Mouse (Mus musculus): ENCODE measurements around the gene Fbxo11.

DNA sequence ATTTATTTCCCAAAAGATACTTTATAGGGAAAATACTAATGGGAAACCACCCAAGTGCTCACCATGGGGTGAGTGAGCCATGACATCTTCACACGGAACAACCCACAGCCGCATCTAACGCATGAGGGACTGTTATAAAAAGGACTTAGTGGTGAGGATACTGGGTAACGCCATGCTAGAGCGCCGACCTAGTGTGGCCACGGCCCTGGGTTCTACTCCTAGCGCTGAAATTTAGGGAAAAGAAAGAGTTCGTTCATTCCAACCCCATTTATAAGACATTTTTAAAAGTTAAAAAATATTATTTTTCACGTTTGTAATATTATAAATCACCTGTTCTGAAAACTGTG, 48.8 kb upstream of the Fbxo11 start:
- TF ChIP-seq CTCF (IDR thresholded peaks at IDR 0.05; ENCODE audit: control insufficient read depth, insufficient read depth, insufficient read length) (no peak), MAX (IDR thresholded peaks at IDR 0.05) (no peak), USF1 (IDR thresholded peaks at IDR 0.05; ENCODE audit: low read depth) (no peak), MYOG (IDR thresholded peaks at IDR 0.05; ENCODE audit: control insufficient read depth, extremely low read depth, insufficient read length) (no peak), CEBPB (IDR thresholded peaks at IDR 0.05; ENCODE audit: low read depth) (no peak), FOSL1 (IDR thresholded peaks at IDR 0.05; ENCODE audit: insufficient read depth, low read length, poor library complexity, severe bottlenecking) (no peak), MYOD1 (IDR thresholded peaks at IDR 0.05; ENCODE audit: control insufficient read depth, insufficient read length, low read depth) (no peak)

Measured in C2C12 (cell line).